ENCODE assay signal across 8 mouse cellular contexts in genomic region chr9:61056731-61057270, GRCm38 (mm10).
DNase-seq lines count a peak whose midpoint lies in the region; ATAC-seq and TF ChIP-seq lines count a peak whose summit lies in the region.

No protein-coding gene starts in this region.

- DNase-seq in layer of hippocampus, adult 2 months (ENCODE audit: low spot score in 2 of 2), result peak in 1 of 2 experiments; percentile 10
- DNase-seq in layer of hippocampus, adult 9-10 months (ENCODE audit: low spot score), result no peak
- DNase-seq in lung, adult 18-20 months, result no peak
- DNase-seq in Muller cell, postnatal 12 days (ENCODE audit: inconsistent ontology term), result no peak
- DNase-seq in adrenal gland, postnatal 4 days (ENCODE audit: low spot score in 2 of 2), result no peak

- peaks cover 5% of the 10 kb centered on the region for H3K4me1 ChIP-seq in midbrain, embryonic 16.5 days (ENCODE audit: control insufficient read depth, insufficient read depth, low read length)

- H3K36me3 ChIP-seq in midbrain, embryonic 16.5 days (ENCODE audit: control insufficient read depth, insufficient read depth, low read length), result no peaks in the 10 kb centered on the region

- WGBS in midbrain, embryonic 16.5 days, result 33% methylated on average over 10 of the region's 10 CpGs

- no peaks in the 10 kb centered on the region for H3K27me3 ChIP-seq in midbrain, embryonic 16.5 days (ENCODE audit: control insufficient read depth, insufficient read depth, low read depth, low read length)

- no peak overlapping the region for H3K9ac ChIP-seq in midbrain, embryonic 16.5 days (ENCODE audit: low read depth, low read length)

- no peaks in the 10 kb centered on the region for H3K9me3 ChIP-seq in midbrain, embryonic 16.5 days (replicated peaks; ENCODE audit: control insufficient read depth, low read length, poor library complexity, severe bottlenecking)

- H3K4me3 ChIP-seq in layer of hippocampus, adult 2 months, result peak overlapping the region; percentile 24; the same call in 1 of the 2 replicates
- H3K4me3 ChIP-seq in midbrain, embryonic 16.5 days (ENCODE audit: low read depth, low read length), result no peak overlapping the region

- peak; percentile 56 for ATAC-seq in activated CD4-positive, CD25-positive, alpha-beta regulatory T cell, adult 4 months
- ATAC-seq in granulocyte monocyte progenitor cell, adult 5-6 weeks (replicated peaks; ENCODE audit: poor library complexity, severe bottlenecking), result peak; percentile 73
- peak; percentile 58 for ATAC-seq in midbrain, embryonic 16.5 days

- no peak overlapping the region; the same call in 1 of the 2 replicates for H3K4me2 ChIP-seq in midbrain, embryonic 16.5 days (ENCODE audit: low read length)

- no peak for TF ChIP-seq CTCF in layer of hippocampus, adult 2 months (conservative IDR thresholded peaks at IDR 0.05)

- peak overlapping the region; percentile 77 for H3K27ac ChIP-seq in layer of hippocampus, adult 2 months
- no peak overlapping the region for H3K27ac ChIP-seq in midbrain, embryonic 16.5 days (ENCODE audit: low read length)
